Mouse (Mus musculus) T-cell, adult 66 days (primary cell): ENCODE measurements around the gene Slitrk5. TPM values are rescaled to one million over a fixed set of nuclear protein-coding genes. Genes with fewer than 3 reads are reported as not detected.

Experiments used
- total RNA-seq, 2 experiments: library from RNA; stranded (reverse); gene quantifications; 3 replicates in 1 of 2; 4 replicates in 1 of 2; pipeline ENCODE4 v1.2.4; 2023

Gene Slitrk5
- total RNA-seq, result not detected

GRCm38 (mm10) chr14:111674664-111675147, at the start of gene Slitrk5:
Gene Slitrk5, plus strand, starts transcription at chr14:111675097.

